Mouse (Mus musculus) spleen, adult 2 months (tissue): ENCODE results near the gene Zbtb48.

Experiments used
- CTCF ChIP-seq: fragments of 200-500 bp; IDR thresholded peaks from 2 replicates; pipeline ENCODE4 v1.5.1; 2011; ENCODE audit warnings: mild to moderate bottlenecking, inconsistent platforms; ENCODE audit not compliant: insufficient read depth, insufficient read length, insufficient replicate concordance; ENCODE audit errors: extremely low read depth
- POLR2A ChIP-seq: fragments of 200-500 bp; IDR thresholded peaks from 2 replicates; pipeline ENCODE4 v1.6.1; 2011; ENCODE audit warnings: low read depth, low read length, inconsistent platforms

DNA sequence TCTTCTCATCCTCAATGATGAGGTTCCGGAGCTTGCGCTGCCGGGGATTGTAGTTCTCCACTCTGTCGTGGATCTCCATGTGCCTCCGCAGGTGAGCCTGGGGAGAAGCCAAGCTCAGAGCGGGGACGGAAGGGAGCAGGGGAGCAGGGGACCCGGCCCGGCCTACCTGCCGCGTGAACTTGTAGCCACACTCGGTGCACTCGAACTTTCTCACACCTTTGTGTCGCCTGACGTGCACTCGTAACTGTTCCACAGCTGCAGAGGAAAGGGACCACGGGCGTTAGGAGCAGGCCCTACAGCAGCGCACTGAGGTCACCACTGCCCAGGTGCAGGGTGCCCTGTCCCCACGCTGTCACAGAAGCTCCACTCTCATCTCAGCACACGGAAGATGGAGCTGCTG, 7.4 kb downstream of the Zbtb48 start:
- TF ChIP-seq CTCF (no peak), POLR2A (no peak)
